Mouse (Mus musculus) adrenal gland, adult 2 months (tissue): ENCODE data around the gene Tmem126a. TPM values are rescaled to one million over a fixed set of nuclear protein-coding genes. Genes with fewer than 3 reads are reported as not detected.

Source experiments
- polyA plus RNA-seq: library from polyadenylated mRNA; depleted of rRNA; stranded (reverse); fragments of >200 nt; gene quantifications from 2 replicates; pipeline ENCODE4 v1.2.3, GENCODE M21; 2012; rRNA removed
- total RNA-seq, 2 experiments: library from RNA; stranded (reverse); gene quantifications; 2 replicates each; pipeline ENCODE4 v1.2.3; 2021

Gene Tmem126a
- total and polyA plus RNA-seq, 3 experiments: 7.0 to 73.4 (median 56.6) TPM

Other genes with a start within 250 kb of the Tmem126a start
- not detected for gene Ccdc83, start 191.5 kb downstream of the Tmem126a start, total RNA-seq
- not detected in 2 replicates for gene Ccdc83, start 191.5 kb downstream of the Tmem126a start, polyA plus RNA-seq
- 1 to 10 TPM; 6.2 to 8.8 TPM for gene Sytl2, start 155.0 kb downstream of the Tmem126a start, total RNA-seq
- gene Sytl2, start 155.0 kb downstream of the Tmem126a start, polyA plus RNA-seq: 0.77 and 1.8 TPM in 2 replicates
- gene Ccdc89, start 30.7 kb downstream of the Tmem126a start, total RNA-seq: under 1 TPM; 0.14 to 0.76 TPM
- 0.06 TPM in 1 of 2 replicates, not detected in the other for gene Ccdc89, start 30.7 kb downstream of the Tmem126a start, polyA plus RNA-seq
- 10 to 100 TPM; 57.5 to 66.2 TPM for gene Crebzf, start 14.5 kb downstream of the Tmem126a start, total RNA-seq
- 104 and 127 TPM in 2 replicates for gene Crebzf, start 14.5 kb downstream of the Tmem126a start, polyA plus RNA-seq
- 10 to 100 TPM; 19.3 to 25.7 TPM for gene Tmem126b, start 18.8 kb upstream of the Tmem126a start, total RNA-seq
- gene Tmem126b, start 18.8 kb upstream of the Tmem126a start, polyA plus RNA-seq: 3.2 and 3.5 TPM in 2 replicates
- gene Dlg2, start 19.4 kb upstream of the Tmem126a start, total RNA-seq: 10 to 100 TPM; 84.3 to 91.7 TPM
- gene Dlg2, start 19.4 kb upstream of the Tmem126a start, polyA plus RNA-seq: 15.3 and 23.8 TPM in 2 replicates